Mouse (Mus musculus) cerebellum, adult 18-20 months (tissue): ENCODE data around the gene Ccna1.
A peak's percentile ranks its signal among the peaks of the same experiment; 100 is the strongest.

Source experiments
- DNase-seq, 2 experiments: peaks; one replicate each; pipeline ENCODE4 v3.0.0; 2021

Ccna1 gene

DNA sequence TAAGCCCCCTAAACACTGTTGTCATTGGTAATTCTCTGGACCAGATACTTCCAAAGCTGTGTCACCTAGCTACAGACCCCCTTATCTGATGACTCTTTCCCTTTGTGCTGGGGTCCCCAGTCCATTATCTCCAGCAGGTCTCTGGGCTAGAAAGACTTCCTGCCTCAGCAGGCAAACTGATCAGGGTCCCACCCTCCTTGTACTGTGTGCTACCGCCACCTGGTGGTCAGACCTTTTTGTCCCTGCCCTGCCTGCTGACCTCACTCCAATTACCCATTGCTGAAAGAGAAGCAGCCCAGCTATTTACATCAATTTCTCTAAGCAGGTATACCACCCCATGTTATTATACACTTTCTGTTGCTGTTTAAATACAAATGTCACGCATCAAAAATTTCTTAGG, 9.1 kb upstream of the Ccna1 start:
- peak; percentile 41 to 60 for DNase-seq

DNA sequence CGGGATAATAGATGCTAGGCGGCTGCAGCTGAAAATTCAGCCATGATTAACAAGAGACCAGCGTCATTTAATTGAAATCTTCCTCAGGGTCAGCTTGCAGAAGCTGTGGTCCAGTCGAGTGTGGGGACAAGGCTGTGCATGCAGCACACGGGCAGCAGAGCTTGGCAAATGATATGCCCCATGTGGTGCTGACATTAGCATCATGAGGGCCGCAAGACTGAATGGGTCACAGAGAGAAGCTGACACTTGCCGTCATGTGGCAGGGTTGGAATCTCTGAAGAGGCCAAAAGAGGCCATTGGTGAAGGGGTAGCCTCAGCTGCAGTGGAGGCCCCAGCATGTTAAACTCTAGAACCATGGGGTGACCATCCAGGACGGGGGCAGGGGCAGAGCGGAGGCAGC, 7.4 kb upstream of the Ccna1 start:
- DNase-seq: no peak

DNA sequence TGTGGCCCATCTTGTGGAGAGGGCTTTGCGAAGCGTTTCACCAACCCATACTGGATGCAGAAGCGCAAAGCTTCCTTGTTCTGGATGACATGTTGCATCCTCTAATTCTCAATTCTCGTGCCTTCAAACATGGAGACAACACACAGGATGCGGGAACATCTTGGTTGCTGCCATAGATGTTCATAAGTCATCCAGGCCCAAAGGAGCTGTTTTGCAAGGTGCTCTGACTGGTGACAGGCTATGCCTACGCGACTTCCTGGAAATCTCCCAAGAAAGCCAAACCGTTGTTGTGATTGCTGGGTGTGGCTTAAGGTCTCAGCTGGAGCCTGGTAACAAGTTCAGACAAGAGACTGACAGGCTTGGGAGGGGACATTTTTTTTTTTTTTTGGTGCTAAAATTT, 1.1 kb upstream of the Ccna1 start:
- no peak for DNase-seq

DNA sequence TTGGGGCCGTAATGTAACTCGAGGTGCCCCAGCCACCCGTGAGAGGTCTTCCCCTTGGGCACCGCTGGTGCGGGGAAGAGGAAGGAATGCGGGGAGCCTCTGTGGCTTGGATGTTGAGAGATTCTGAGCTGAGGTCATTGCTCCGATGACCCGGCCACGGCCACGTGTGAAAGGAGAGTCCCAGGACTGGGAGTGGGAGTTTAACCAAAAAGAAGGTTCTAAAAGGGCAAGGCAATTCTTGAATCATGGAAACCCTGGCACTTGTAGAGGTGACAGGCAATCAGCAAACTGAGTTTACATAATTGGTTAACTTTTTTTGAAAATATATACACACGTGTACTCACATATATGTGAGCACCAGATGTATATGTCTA, 433 bp upstream of the Ccna1 start:
- no peak for DNase-seq

DNA sequence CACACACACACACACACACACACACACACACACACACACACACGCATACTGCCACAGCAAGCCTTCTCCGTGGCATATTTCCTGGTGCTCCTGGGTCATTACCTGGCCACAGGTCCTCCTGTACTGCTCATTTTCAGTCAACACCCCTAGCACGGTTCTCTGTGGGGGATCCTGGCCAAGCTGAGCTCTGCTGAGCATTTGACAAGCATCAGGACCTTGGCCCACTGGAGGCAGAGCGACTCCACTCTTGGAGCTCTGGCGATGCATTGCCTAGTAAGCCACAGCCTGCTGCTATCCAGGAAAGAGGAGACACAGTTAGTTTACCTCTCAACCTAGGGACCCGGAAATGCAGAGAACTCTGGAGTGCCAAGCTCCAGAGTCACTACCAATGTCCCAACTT, 1.1 kb downstream of the Ccna1 start:
- no peak for DNase-seq

DNA sequence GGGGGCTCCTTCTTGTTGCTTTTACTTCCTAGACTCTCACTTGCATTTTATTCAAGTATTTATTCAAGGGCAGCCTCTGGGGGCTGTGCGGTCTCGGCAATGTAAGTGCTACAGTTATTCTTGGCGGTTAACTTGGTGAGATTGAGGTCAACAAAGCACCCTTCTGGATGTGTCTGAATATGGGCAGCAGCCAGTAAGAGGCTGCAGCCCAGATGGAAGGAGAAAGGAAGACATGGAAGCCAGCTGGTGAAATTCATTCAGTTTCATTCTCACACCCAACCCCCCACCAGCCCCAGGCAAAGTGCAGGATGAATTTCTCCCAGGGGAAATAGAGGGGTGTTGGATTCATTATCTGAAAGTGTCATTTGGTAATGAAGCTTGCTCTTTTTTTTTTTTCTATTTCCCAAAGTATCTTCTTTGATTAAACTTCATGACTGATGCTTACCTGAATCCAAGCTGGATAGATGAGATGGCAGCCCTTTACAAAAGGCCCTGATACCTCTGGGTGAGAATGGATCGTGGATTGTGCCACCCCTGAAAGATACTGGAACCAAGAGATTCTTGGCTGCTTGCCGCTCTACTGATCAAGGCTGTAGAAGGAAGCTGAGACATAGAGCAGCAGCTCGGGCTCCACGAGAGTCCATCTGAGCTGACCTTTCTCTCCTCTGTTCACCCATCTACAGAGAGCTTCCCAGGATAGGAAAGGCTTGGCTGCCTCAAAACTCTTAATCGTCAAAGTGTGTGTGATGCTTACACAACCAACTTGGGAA, 10.5 kb downstream of the Ccna1 start:
- peak; percentile 8 to 11 for DNase-seq

DNA sequence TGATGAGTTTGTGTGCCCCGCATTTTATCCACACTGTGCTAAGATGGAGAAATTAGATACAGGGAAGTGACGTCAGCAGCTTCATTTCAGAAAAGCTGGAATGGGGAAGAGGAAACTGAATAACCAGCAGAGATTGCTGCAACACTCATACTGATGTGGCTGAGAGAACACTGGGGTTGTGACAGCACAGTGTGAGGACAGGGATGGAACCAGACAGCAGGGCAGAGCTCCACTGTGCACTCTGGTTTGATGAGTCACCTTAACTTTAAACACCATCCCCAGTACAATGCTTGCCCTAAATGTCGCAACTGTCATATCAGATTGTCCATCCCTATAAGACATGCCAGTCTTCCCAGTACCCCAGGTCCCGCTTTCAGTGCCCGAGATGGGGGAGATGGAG, 17.7 kb downstream of the Ccna1 start:
- DNase-seq: no peak

DNA sequence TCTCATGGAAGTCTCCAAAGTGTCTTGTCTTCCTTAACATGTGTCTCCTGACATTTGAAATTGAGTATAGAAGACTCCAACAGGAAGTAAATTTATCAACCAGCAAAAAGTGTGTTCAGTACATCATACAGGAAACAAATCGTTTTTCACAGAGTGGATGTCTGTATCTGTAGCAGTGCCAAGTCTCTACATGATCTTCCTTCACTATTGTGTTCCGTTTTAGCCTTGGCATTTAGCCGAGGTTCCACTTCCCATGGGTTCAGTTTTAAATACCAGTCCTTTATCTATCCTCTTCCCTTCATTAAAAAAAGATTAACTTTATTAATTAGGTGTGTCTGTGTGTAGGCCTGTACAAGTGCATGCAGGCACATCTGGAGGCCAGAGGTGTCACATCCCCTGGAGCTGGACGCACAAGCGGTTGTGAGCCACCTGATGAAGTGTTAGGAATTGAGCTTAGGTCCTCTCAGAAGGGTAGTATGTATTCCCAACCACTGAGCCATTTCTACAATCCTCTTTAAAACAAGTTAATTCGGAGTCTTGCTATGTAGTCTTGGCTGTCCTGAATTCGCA, 27.9 kb downstream of the Ccna1 start:
- no peak for DNase-seq

DNA sequence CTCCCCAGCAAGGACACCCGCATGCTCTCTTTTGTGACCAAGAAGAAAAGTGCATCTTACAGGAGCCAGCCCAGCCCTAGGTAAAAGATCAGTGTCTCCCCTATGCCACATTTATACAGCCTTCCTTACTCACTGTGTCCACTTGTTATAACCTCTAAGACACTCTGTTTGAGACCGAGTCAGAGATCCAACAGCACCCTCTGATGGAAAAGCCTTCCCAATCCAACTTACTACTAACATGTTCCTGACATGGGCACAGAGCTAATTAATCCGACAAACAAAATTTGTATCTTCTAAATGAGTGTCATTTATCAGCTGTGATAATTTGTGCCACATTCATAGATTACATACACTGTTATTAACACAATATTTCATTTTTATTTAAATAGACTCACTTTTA, 29.8 kb downstream of the Ccna1 start:
- no peak for DNase-seq

DNA sequence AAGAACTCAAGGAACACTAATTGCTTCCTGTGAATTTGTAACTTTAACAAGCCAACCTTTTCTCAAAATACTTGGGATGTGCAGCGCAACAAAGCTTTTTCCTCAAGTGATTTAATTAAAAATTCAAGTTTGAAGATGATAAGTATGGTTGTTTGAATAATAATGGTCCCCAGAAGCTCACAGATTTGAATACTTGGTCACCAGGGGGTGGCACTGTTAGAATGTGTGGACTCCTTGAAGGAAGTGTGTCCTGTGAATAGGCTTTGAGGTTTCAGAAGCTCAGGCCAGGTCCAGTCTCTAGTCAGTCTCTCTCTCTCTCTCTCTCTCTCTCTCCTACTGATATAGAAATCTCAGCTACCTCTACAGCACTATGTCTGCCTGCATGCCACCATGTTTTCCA, 32.0 kb downstream of the Ccna1 start:
- DNase-seq: no peak

DNA sequence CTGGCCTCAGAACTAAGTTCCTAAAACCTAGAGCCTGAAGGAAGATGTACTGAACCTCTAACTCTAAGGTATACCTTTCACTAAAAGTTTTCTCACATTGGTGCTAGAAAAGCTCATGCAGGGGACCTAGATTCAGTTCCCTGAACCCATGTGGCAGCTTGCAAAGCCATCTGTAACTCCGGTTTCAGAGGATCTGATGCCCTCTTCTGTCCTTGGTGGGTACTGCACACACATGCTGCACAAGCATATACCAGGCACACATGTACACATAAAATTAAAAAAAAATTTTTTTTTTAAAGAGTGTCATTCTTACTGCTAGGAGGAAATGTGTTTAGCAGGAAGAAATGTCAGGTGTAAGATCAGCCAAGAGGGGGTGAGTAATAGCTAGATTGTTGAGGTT, 33.1 kb downstream of the Ccna1 start:
- no peak for DNase-seq

DNA sequence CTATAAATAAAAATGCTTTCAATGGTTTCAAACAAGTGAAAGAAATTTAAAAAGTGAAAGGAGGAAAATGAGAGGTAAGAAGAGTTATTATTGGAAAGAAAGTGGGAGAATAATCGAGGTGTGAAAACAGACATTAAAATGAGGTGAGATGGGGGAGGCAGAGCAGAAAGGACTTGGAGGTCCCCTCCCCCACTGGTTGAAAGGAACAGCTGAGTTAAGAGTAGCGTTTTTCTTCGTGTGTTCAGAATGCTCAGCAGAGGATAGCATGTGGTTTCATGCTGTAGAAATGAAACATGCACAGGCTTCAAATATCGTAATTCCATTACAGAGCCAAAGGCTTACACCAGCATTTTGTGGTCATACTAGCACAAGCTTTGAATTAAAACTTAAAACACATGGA, 42.8 kb downstream of the Ccna1 start:
- DNase-seq: no peak

DNA sequence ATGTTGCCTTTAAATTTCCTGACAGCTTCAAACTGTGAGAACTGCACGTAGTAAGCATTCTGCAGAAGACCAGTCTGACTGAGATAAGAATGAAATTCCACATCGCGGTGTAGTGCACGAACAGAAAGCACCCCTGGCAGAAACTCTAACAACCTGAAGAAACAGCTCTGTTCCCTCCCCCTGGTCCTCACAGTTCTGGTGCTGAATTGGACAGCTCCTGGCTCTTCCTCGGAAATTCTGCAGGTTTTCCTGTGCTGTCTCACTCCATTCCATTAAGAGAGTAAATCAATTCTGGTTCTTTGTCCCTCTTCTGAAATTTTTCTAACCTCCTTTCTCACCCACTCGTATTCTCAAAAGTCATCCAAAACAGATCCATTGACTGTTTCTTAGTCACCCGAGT, 43.6 kb downstream of the Ccna1 start:
- DNase-seq: no peak

DNA sequence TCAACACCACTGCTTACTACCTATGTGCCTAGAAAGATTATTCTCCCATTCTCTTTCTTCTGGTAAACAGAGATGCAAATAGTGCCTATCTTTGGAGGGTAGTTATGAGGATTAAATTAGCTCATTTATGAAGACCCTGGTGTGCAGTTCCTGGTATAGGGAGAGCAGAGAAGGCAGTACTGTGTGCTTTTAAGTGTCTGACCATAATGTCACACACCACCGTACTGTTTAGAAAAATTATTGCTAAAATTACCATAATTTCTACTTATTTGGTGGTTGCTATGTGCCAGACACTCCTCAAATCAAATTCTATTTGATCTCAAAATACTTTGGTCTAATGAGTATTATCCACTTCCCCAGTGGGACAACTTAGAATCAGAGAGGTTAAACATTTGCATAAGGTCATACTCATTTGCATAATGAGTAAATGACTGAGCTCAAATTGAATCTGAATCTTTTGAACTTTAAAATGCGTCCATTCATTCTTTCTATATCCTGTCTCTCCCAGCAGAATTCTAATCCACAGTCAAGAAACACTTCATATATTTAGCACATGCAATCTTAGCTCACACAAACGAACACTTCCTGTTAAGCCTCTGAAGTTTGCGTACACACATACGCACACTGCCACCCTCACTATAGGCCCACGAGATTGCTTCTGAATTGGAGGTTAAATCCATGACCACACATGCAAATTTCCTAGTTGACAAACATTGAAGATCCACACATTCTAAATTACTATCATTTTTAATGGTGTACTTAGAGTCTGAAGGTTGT, 46.1 kb downstream of the Ccna1 start:
- DNase-seq: no peak

DNA sequence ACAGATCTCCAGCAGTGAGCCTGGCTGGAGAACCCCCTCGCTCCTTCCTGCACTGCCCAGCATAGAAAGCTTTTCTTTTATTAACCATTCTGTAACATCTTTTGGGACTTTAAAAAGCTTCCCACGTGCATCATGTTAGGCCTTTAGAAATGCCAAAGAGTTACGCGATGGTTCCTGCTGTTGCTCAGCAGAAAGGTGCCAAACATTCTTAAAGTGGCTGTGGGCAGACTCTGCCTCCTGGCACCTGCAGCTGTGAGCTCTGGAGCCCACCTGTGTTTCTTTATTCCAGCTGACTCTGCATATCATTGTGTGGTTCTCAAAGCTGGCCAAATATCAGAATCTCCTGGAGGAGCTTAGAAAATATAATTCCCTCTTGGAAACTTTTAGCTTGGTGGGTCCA, 51.3 kb downstream of the Ccna1 start:
- no peak for DNase-seq

DNA sequence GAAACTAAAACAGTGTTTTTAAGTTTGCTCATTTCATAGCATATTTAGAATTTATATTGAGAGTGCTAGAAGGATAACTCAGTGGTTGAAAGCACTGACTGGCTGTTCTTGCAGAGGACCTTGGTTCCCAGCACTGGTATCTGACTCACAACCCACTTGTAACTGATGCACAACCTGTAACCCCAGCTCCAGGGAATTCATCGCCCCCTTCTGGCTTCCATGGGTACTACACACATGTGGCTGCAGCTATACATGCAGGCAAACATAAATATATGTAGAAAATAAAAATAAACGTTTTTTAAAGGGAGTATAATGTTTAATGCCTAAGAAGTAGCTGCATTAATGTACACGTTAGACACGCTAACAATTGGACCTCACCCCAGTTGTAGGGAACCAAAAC, 53.6 kb downstream of the Ccna1 start:
- no peak for DNase-seq
